Mouse (Mus musculus) layer of hippocampus, postnatal 36 days (tissue): ENCODE data around the gene Cd24a. TPM values are rescaled to one million over a fixed set of nuclear protein-coding genes. Genes with fewer than 3 reads are reported as not detected.

Experiments
- DNase-seq, 2 experiments: peaks; one replicate each; pipeline ENCODE4 v3.0.0; 2022
- total RNA-seq, 2 experiments: library from RNA; stranded (reverse); gene quantifications; 2 replicates each; pipeline ENCODE4 v1.2.3; 2021

Cd24a gene
- total RNA-seq, 2 experiments from 2014 or later = 10.4 to 11.5 TPM

DNA sequence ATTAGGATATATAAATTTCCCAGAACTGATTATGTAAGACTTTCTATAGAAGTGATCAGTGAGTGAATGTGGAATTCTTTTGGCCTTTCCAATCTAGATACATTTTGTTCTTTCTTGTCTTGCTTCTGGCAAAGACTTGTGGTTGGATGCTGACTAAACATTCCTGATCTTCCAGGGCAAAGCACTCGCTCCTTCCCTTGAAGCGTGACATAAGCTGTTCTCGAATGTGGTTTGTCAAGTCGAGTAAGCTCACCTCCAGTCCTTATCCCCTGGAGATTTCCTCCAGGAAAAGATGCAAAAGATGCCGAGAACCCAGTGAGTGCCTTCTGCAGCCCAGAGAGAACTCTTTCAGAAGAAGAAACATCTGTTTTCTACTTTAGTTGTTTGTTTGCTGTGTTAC, 51.1 kb downstream of the Cd24a start:
- DNase-seq = no peak

DNA sequence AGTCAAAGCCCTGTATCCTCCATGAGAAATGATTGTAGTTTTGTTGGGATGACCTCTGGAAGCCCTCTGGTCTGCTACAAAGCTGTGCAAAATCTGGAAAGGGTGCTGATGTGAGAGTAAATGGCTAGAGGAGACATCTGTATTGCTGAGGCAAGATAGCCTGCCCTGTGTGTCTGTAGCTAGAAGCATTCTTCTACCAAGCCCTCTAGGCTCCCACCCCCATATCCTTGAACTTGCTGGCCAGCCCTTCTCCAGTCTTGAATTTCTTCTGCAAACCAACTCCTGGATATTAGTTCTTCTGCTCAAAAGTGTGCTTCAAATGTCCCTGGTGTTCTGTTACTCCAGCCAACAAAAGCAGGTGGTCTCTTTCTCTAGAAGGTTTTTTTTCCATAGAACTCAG, 51.8 kb downstream of the Cd24a start:
- no peak for DNase-seq

GRCm38 (mm10) chr10:43630634-43631033, 52.5 kb downstream of the Cd24a start:
- DNase-seq = no peak

DNA sequence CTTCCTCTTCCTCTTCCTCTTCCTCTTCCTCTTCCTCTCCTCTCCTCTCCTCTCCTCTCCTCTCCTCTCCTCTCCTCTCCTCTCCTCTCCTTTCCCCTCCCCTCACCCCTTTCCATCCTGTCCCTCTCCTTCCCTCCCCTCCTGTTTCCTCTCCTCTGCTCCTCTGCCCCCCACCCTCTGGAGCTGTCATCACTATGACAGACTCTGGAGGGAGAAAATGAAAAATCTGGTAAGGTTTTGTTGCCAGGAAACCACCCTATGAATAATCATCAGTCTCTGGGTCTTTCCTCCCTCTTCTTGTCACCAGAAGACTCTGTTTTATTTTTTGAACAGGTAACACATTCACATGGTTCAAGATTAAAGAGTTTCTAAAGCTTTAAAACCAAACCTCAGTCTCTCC, 53.0 kb downstream of the Cd24a start:
- no peak for DNase-seq

- no peak for DNase-seq
These were observed 53.7 kb downstream of the Cd24a start for GRCm38 (mm10) chr10:43631639-43632354.

GRCm38 (mm10) chr10:43633117-43633516, 55.0 kb downstream of the Cd24a start:
- DNase-seq = no peak

Other genes with a start within 250 kb of the Cd24a start
- 1 to 10 TPM; 5.1 to 5.4 TPM for gene Bend3, start 99.5 kb upstream of the Cd24a start, total RNA-seq
- 1 to 10 TPM; 3.2 to 7.6 TPM for gene Gm9803, start 54.2 kb upstream of the Cd24a start, total RNA-seq
- 10 to 100 TPM; 42.3 to 43.8 TPM for gene 1700021F05Rik, start 37.3 kb upstream of the Cd24a start, total RNA-seq